Mouse (Mus musculus) liver, adult 2 months (tissue): ENCODE measurements around the gene Rab31. TPM values are rescaled to one million over a fixed set of nuclear protein-coding genes. Genes with fewer than 3 reads are reported as not detected.
A peak's percentile ranks its signal among the peaks of the same experiment; 100 is the strongest.

Experiments
- DNase-seq: peaks from one replicate; pipeline ENCODE4 v3.0.0-alpha.2; 2011; ENCODE audit warnings: low read depth, low spot score; ENCODE audit errors: extremely low read depth
- H3K27ac ChIP-seq: fragments of 200-500 bp; replicated peaks from 2 replicates; pipeline ENCODE4 v1.5.1; 2012; ENCODE audit warnings: low read depth, mild to moderate bottlenecking, control low read depth, inconsistent platforms, low read length; ENCODE audit not compliant: insufficient read depth
- H3K27me3 ChIP-seq: fragments of 200-500 bp; 2 replicates; pipeline ENCODE4 v1.6.1; 2012; ENCODE audit warnings: mild to moderate bottlenecking, moderate library complexity, low read length, inconsistent platforms; ENCODE audit not compliant: control insufficient read depth, insufficient read depth
- H3K36me3 ChIP-seq: fragments of 200-500 bp; 2 replicates; pipeline ENCODE4 v1.6.1; 2012; ENCODE audit warnings: low read length, inconsistent platforms; ENCODE audit not compliant: control insufficient read depth, insufficient read depth
- H3K4me1 ChIP-seq: fragments of 200-500 bp; 2 replicates; pipeline ENCODE4 v1.6.1; 2011; ENCODE audit warnings: low read length; ENCODE audit not compliant: control insufficient read depth, insufficient read depth
- H3K4me3 ChIP-seq: fragments of 200-500 bp; 2 replicates; pipeline ENCODE4 v1.5.1; 2011; ENCODE audit warnings: low read depth, mild to moderate bottlenecking, control low read depth, low read length, moderate library complexity; ENCODE audit not compliant: insufficient read depth
- H3K79me2 ChIP-seq: fragments of 200-500 bp; 2 replicates; pipeline ENCODE4 v1.6.1; 2012; ENCODE audit warnings: inconsistent platforms, mild to moderate bottlenecking, low read length, moderate library complexity; ENCODE audit not compliant: control insufficient read depth, insufficient read depth
- H3K9ac ChIP-seq: fragments of 200-500 bp; 2 replicates; pipeline ENCODE4 v1.6.1; 2012; ENCODE audit warnings: low read depth, mild to moderate bottlenecking, control low read depth, inconsistent platforms, low read length
- CTCF ChIP-seq: fragments of 200-500 bp; IDR thresholded peaks from 2 replicates; pipeline ENCODE4 v1.5.1; 2011; ENCODE audit warnings: low read depth, low read length, control low read depth
- POLR2A ChIP-seq: fragments of 200-500 bp; IDR thresholded peaks from 2 replicates; pipeline ENCODE4 v1.6.1; 2011; ENCODE audit warnings: low read length, control low read depth; ENCODE audit not compliant: insufficient read depth; ENCODE audit errors: extremely low read depth
- WGBS: fragments of 180-500 bp; shearing (Covaris S2); methylation state at CpG from one replicate; pipeline ENCODE4 v1.1.7; 2018; 5-methylcytosine and 5-hydroxymethylcytosine counted together
- polyA plus RNA-seq: library from polyadenylated mRNA; depleted of rRNA; stranded (reverse); fragments of >200 nt; gene quantifications from 2 replicates; pipeline ENCODE4 v1.2.3, GENCODE M21; 2012
- total RNA-seq: library from RNA; depleted of rRNA; stranded (reverse); fragments of >200 nt; gene quantifications from 2 replicates; pipeline ENCODE4 v1.2.3, GENCODE M21; 2014

Gene Rab31
- total and polyA plus RNA-seq, 2 experiments: 3.5 to 5.4 TPM

DNA sequence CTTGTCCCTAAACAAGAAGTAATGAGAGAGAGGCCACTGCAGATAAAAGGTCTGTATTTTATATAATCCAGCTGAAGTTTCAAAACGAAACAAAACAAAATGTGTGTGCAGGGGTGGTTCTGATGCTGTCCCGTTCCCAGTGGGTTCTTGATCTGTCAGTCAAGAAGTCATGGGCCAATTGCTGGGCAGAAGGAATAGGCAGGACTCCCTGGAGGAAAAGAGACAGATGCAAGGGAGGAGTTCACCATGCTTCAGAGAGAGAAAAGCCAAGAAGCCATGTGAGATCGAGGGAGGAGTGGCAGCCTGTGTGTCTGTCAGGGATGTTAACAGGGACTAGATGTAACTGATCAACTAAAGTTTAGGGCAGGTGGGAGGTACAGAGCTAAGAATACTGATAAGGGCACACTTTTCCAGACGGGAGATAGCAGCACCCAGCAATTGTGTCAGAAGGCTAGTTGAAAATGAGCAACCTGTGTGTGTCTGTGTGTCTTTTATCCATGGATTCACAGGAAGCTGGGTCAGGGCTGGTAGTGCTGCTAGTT, 54.8 kb downstream of the Rab31 start:
- Histone ChIP-seq H3K9ac (no peak overlapping the region), H3K36me3 (no peaks in the 10 kb centered on the region), H3K79me2 (no peaks in the 10 kb centered on the region), H3K27ac (peak overlapping the region; percentile 38; the same call in 1 of the 2 replicates), H3K4me1 (no peaks in the 10 kb centered on the region; the same call in 1 of the 2 replicates), H3K27me3 (no peaks in the 10 kb centered on the region), H3K4me3 (no peak overlapping the region)
- 62% methylated on average over 4 of the region's 4 CpGs for WGBS
- TF ChIP-seq CTCF (no peak), POLR2A (no peak)
- DNase-seq: peak; percentile 42

DNA sequence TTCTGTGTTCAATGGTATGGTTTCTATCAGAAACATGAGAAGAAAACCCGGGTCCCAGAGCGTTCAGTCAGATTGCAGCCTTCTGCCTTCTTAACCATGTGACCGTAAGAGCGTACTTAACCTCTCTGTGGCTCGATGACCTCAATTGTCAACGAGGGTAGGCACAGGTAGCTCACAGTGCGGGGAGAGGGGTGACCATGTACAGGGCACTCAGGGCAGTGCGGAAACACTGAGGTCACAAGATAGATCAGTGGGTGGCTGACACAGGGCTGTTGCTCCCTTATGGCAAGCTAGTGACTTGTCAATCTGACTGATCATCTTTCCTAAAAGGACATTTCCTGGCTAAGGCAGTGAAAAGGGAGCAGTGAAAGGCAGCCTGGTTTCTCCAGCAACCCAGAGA, 58.5 kb downstream of the Rab31 start:
- no peaks in the 10 kb centered on the region for H3K79me2 ChIP-seq
- H3K4me3 ChIP-seq: no peak overlapping the region
- no peaks in the 10 kb centered on the region for H3K27me3 ChIP-seq
- no peak overlapping the region for H3K27ac ChIP-seq
- DNase-seq: no peak
- WGBS: 44% methylated on average over 8 of the region's 8 CpGs
- H3K4me1 ChIP-seq: no peaks in the 10 kb centered on the region; the same call in 1 of the 2 replicates
- TF ChIP-seq CTCF: no peak
- TF ChIP-seq POLR2A: no peak
- H3K9ac ChIP-seq: no peak overlapping the region
- no peaks in the 10 kb centered on the region for H3K36me3 ChIP-seq

DNA sequence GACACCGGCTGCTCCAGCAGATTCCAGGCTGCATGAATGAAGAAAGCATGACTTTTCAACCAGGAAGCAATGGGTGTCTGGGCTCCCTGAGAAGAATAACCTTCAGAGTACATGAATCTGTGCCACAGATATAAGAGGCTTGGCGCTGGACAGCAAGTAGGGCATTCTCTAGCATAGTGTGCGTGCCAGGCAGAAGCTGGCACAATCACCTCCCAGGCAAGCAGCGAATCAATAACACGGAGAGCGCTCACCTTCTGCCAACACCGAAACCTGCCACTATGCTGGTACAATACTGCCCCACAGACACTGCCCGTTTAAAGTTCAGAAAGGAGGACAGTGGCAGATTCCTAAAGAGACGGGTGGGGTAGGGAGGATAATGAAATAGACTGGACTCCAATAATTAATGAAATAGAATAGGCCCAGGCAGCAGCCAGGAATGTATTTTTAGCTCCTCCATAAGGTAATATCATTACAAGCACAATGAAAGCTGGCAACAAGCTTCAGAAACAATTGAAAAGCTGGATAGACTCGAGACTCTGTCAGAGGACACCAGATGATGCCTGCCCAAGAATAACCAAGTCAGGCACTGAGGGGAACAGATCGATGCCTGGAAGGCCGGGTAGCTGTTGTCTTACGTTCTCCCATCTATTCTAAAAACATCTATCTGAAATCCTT, 59.6 kb downstream of the Rab31 start:
- WGBS: 53% methylated on average over 13 of the region's 13 CpGs
- H3K9ac ChIP-seq: no peak overlapping the region
- DNase-seq: peak; percentile 80
- H3K27me3 ChIP-seq: no peaks in the 10 kb centered on the region
- H3K4me1 ChIP-seq: no peaks in the 10 kb centered on the region; the same call in 1 of the 2 replicates
- H3K4me3 ChIP-seq: no peak overlapping the region
- H3K36me3 ChIP-seq: no peaks in the 10 kb centered on the region
- TF ChIP-seq POLR2A (no peak), CTCF (peak; percentile 24)
- H3K79me2 ChIP-seq: no peaks in the 10 kb centered on the region
- no peak overlapping the region for H3K27ac ChIP-seq

DNA sequence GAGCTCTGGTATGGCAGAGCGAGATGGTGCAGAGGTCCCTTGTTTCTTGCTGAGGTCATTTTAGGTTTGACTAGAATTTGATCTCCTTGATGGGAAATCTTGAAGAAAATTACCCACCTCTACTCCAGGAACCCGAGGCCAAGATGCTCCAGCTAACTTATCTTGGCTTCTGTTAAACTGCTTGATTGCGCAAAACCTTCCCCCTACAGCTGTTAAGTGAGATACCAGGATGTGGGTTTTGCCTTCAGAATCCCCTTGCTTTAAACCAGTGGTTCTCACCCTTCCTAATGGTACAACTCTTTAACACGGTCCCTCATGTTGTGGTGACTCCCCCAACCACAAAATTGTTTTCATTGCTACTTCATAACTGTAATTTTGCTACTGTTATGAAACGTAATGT, 60.8 kb downstream of the Rab31 start:
- Histone ChIP-seq H3K27me3 (no peaks in the 10 kb centered on the region), H3K36me3 (no peaks in the 10 kb centered on the region), H3K27ac (no peak overlapping the region), H3K4me1 (no peaks in the 10 kb centered on the region), H3K4me3 (no peak overlapping the region), H3K79me2 (no peaks in the 10 kb centered on the region), H3K9ac (no peak overlapping the region)
- DNase-seq: no peak
- 97% methylated on average over 5 of the region's 5 CpGs for WGBS
- TF ChIP-seq CTCF (no peak), POLR2A (no peak)

DNA sequence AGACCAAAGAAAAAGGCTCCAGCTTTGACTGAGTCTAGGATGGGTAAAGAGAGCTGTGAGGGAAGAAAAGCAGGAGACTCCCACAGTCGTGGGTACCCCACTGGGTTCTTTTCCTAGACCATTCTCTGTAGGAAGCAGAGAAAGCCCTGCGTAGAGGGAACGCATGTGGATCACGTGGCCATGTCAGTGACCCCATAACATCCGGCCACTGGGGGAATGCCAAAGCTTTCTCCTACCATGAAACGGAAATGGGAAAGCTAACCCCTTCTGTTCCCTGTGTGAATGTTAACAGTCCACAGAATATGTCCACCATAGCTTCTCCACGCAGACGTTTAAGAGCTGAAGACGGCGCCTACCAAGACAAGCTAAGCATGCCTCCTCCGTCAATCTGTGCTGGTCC, 62.0 kb downstream of the Rab31 start:
- 84% methylated on average over 11 of the region's 11 CpGs for WGBS
- H3K4me3 ChIP-seq: no peak overlapping the region
- no peaks in the 10 kb centered on the region for H3K79me2 ChIP-seq
- DNase-seq: peak; percentile 25
- peak overlapping the region; percentile 59; the same call in 1 of the 2 replicates for H3K27ac ChIP-seq
- H3K36me3 ChIP-seq: no peaks in the 10 kb centered on the region
- no peaks in the 10 kb centered on the region for H3K27me3 ChIP-seq
- TF ChIP-seq POLR2A (no peak), CTCF (no peak)
- no peaks in the 10 kb centered on the region for H3K4me1 ChIP-seq
- no peak overlapping the region for H3K9ac ChIP-seq

DNA sequence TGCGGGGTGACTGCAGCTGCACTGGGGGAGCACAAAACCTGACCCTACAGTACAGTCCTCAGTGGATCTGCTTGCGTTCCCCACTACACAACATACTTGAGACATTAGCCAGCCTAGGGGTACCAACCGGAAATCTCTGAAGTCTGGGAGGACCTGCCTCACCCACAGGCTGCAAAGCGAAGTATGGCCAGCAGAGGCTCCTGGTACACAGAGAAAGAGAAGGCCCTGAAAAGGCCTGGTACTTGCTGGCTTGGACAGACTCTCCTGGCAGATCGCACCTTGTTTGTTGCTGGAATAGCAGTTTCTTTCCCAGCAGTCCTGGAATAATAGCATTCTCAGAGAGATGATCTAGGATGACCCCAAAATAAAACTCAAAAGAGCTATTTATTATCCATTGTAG, 66.3 kb downstream of the Rab31 start:
- WGBS: 67% methylated on average over 5 of the region's 5 CpGs
- peak; percentile 8 for DNase-seq
- TF ChIP-seq CTCF (peak; percentile 61), POLR2A (no peak)
- Histone ChIP-seq H3K9ac (no peak overlapping the region), H3K79me2 (no peaks in the 10 kb centered on the region), H3K4me1 (no peaks in the 10 kb centered on the region), H3K27ac (no peak overlapping the region), H3K4me3 (no peak overlapping the region), H3K36me3 (no peaks in the 10 kb centered on the region), H3K27me3 (no peaks in the 10 kb centered on the region)
